Mouse (Mus musculus) heart, postnatal 25 days (tissue): ENCODE measurements around the gene Taf4. TPM values are rescaled to one million over a fixed set of nuclear protein-coding genes. Genes with fewer than 3 reads are reported as not detected.

ENCODE experiments used
- DNase-seq: peaks from one replicate; pipeline ENCODE4 v3.0.0; 2022; ENCODE audit warnings: low spot score
- intact Hi-C: fragments of 180-260 bp; cut with DNase I; formaldehyde crosslinking; loops from one replicate; pipeline ENCODE4 v1.15.1; 2025
- total RNA-seq, 2 experiments: library from RNA; stranded (reverse); gene quantifications; 2 replicates each; pipeline ENCODE4 v1.2.3; 2021

The Taf4 gene
- total RNA-seq, 2 experiments from 2014 or later = 18.7 to 19.5 TPM

GRCm38 (mm10) chr2:179948820-179949219 is 27.6 kb downstream of the Taf4 start:
- no peak for DNase-seq
- intact Hi-C loops = no loop called here

GRCm38 (mm10) chr2:179947607-179948006 is 28.8 kb downstream of the Taf4 start:
- intact Hi-C loops = no loop called here
- DNase-seq = no peak

GRCm38 (mm10) chr2:179946496-179946895 is 29.9 kb downstream of the Taf4 start:
- intact Hi-C loops = no loop called here
- no peak for DNase-seq

- intact Hi-C loops = no loop called here
- DNase-seq = no peak
Measured at GRCm38 (mm10) chr2:179945051-179945450, 31.4 kb downstream of the Taf4 start.

GRCm38 (mm10) chr2:179941696-179942095 is 34.8 kb downstream of the Taf4 start:
- intact Hi-C loops = no loop called here
- no peak for DNase-seq

DNA sequence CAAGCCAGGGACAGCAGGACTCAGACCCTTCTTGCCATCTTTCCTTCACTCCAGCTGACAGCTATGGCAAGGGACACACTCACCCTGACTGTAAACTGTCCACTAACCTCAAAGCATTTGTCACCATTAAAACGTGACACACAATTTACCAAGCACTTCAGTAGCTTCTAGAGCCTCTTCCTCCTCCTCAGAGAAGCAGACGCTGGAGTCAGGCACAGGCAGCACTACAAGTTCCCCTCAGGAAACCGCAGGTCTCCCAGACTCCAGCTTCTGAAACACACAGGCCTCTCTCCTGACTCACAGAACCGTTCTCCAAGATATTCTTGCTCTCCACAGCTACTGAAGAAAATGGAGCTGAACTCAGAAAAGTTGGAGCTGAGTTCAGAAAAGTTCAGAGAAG is 39.4 kb downstream of the Taf4 start:
- intact Hi-C loops = loop anchor here (5.0 kb wide), 2 partner anchors 35 to 105 kb away; partner anchors contain the start of genes Psma7 and Ss18l1
- no peak for DNase-seq

- intact Hi-C loops = no loop called here
Measured at GRCm38 (mm10) chr2:179934165-179934564, 42.3 kb downstream of the Taf4 start.

DNA sequence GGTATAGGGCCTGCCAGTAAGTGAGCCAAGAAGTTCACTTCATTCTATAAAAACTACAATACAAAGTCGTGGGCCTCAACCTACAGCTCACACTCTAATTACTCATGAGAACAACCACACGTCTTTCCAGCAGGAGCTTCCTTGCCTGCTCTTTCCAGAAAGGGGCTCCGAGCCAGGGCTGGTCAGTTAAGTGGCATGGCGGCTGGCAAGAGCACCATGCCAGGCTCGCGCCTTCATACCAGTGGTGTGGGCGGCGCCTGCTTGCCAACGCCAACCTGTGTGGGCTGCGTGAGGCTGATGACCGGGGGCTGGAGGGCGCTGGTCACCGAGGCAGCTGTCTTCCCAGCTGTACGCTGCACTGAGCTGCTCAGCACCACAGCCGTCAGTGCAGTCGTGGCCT is 44.7 kb downstream of the Taf4 start:
- DNase-seq = no peak
- intact Hi-C loops = no loop called here

More at GRCm38 (mm10) chr2:179934165-179934564, 42.3 kb downstream of the Taf4 start:
- DNase-seq = no peak

- DNase-seq = no peak
- intact Hi-C loops = no loop called here
Measured at GRCm38 (mm10) chr2:179929166-179929565, 47.3 kb downstream of the Taf4 start.

- DNase-seq = no peak
- intact Hi-C loops = no loop called here
Measured at GRCm38 (mm10) chr2:179924038-179924437, 52.4 kb downstream of the Taf4 start.

DNA sequence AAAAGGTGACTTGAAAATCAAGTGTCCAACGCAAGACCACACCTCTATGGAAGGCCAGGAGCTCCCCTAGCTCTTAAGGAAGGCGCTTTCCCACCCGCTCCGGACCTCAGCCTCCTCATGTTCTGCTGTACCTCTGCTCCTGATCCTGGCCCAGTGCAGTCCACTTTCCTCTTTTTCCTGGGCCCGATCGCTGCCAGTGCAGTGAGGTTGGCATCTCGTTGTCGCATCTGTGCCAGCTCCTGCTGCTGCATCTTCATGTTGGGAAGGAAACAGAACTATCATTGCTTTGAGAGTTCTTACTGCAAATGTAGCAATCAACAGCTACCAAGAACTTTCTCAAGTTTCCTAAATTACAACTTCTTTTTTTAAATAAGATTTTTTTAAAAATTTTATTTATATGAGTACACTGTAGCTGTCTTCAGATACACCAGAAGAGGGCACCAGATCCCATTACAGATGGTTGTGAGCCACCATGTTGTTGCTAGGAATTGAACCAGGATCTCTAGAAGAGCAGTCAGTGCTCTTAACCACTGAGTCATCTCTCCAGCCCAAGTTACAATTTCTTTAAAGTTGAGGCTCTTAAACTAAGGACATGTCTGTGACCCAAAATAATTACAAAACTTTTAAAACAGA is 55.3 kb downstream of the Taf4 start:
- no peak for DNase-seq
- intact Hi-C loops = no loop called here

DNA sequence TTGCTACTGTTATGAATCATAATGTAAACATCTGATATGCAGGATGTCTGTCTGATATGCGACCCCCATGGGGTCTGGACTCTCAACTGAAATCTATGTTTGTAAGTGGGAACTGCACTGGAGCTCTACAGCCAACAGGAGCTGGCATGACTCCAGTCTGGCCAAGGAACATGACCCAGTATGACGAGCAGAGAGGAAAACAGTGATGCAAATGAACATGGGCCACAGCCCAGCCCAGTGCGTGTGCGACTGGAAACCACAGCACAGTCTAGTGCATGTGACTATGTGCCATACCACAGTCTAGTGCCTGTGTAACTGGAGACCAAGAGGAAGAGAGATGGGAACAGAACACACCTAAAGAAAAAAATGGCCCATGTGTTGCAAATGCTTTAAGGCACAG is 56.4 kb downstream of the Taf4 start:
- intact Hi-C loops = no loop called here
- no peak for DNase-seq

DNA sequence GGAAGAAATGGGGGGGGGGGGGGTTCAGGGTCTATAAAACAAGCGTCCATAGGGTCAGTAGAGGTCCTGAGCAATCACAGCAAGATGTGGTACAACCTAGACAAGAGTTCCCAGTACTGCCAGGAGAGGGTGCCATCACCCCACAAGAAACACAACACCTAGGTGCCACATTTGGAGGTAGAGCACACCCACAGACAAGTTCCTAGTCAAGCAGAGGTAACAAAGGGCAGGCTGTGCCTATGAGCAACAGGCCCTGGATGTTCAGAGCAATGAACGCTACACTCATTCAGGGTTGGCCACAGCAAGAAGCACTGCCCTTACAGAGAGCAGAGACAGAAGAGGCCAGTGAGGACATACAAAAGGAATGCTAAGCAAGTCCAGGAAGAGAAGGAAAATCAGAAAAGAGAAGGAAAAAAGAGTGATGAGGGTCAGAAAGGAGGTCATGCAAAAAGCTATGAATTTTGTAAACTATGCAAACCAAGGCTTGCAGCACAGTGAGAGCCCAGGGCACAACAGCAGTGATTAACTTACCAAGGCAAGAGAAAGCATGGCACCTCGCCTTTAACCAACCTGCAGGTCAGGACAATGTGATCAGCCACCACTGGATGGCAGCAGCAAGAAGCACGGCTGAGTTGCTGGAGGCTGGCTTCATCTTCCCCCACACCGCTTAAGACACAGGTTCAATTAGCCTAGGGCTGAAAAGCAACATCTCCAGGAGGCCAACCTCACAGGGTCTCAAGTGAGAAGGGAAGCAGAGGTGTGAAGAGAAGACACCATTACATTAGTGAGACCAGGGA is 59.4 kb downstream of the Taf4 start:
- intact Hi-C loops = loop anchor here (1.0 to 5.0 kb wide), 2 partner anchors 60 to 134 kb away; partner anchors contain the start of gene Taf4
- peak; percentile 17 for DNase-seq

DNA sequence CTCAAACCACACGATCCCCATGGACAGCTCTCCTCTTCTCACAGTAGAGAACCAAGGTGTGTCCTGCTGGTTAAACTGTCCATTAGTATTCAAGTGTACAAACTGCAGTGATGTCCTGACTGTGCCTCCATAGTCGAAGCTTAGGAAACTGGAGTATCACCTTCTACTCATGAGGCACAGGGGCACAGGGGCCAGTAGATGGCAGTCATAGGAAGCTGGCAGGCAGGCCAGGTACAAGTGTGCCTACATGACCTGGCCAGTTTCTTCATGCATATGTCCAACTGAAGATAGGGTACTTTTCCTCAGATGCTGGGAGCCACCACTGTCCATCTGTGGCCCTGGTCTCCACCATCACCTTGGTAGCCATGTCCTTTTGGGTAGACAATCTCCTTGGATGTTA is 62.2 kb downstream of the Taf4 start:
- no peak for DNase-seq
- intact Hi-C loops = no loop called here

- no peak for DNase-seq
- intact Hi-C loops = no loop called here
Measured at GRCm38 (mm10) chr2:179913349-179913748, 63.1 kb downstream of the Taf4 start.

- intact Hi-C loops = no loop called here
- DNase-seq = no peak
Measured at GRCm38 (mm10) chr2:179912911-179913310, 63.5 kb downstream of the Taf4 start.

DNA sequence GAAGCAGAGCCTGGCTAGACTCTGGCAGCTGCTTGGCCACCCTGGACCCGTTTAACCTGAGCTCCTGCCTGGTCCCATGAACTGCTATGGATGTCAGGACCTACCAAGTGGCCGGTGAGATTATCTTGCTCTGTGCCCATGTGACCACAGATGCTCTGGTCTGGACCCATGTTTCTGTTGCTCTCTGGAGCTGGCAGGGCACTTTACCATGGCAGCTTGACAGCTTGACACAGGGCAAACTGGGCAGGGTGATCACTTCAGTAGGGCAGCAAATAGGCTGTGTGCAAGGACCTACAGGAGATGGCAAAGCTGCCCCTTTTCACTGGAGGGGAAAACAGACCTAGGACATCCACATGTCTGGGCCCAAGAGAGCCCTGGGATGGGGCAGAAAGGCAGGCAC is 79.5 kb downstream of the Taf4 start:
- no peak for DNase-seq
- intact Hi-C loops = no loop called here

- DNase-seq = no peak
- intact Hi-C loops = no loop called here
Measured at GRCm38 (mm10) chr2:179891048-179891447, 85.4 kb downstream of the Taf4 start.

DNA sequence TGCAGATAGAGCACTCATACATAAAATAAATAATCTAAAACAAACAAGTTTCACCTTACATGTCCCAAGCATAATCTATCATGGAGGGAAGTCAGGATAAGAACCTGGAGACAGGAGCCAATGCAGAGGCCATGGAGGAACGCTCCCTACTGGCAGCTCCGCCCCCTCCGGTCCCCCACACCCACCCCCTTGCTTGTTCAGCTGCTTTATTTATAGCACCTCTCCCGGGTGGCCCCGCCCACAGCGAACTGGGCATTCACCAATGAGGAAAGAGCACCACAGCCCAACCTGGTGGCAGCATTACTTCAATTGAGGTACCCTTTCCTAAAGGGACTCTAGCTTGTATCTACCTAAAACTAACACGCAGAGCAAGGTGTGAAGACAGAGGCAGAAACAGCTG is 91.9 kb downstream of the Taf4 start:
- intact Hi-C loops = no loop called here
- no peak for DNase-seq

DNA sequence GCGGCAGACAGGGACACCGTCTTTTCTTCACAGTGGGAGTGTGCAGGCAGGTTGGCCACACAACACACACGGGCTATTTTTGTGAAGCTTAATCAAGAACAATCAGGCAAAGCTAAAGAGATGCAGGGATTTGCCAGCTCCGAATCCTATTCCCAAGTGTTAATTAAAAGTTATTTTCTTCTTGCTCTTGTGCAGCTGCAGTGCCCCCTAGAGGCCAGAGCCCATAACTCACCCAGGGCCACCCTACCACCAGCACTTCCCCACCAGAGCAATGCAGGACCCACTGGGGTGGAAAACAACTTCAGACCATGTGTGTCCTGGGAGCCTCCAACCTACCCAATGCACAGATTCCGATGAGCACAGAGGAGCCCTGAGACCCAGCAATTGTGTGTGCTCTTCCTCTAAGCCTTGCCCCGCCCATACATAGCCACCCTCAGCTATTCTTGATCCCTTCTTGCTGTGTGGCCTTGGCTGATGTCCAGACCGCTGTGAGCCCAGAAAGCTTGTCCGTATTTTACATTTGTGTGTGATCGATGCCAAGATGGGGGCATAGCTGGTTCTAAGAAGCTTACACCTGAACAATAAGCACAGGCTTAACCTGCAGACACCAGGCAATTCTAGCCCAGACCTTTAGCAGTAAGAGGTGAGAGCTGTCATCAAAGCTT is 98.8 kb downstream of the Taf4 start:
- intact Hi-C loops = loop anchor here (10.0 kb wide), 3 partner anchors 303 to 803 kb away; no protein-coding TSS in a partner anchor
- no peak for DNase-seq

DNA sequence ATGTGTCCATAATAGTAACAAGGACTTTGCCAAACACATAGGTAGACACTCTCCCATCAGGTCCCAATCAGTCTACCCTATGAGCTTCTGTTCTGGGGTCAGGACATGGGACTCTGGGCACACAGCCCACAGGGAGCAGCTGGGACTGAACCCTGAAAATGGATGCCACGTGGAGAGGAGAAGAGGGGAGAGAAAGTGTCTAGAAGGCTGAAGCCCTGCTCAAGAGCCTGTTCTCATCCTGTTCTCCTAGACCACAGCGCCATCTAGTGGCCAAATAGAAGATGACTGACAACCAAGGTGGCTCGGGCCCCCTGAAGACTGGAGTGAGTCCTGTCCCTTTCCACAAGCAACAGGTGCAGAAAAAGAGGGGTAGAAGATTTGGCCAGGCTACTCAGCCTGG is 101.3 kb downstream of the Taf4 start:
- intact Hi-C loops = loop anchor here (2.0 to 10.0 kb wide), 7 partner anchors 44 to 1300 kb away; no protein-coding TSS in a partner anchor
- no peak for DNase-seq
